Mouse (Mus musculus) frontal cortex, adult 2 months (tissue): Measurements from ENCODE around the gene A030005L19Rik. TPM values are rescaled to one million over a fixed set of nuclear protein-coding genes. Genes with fewer than 3 reads are reported as not detected.
"Not testable (repeated sequence)": the region's sequence is repeated elsewhere in the genome, so short reads cannot be mapped to it uniquely, and the experiment has no call there.

Source experiments
- DNase-seq, 2 experiments: peaks; one replicate each; pipeline ENCODE4 v3.0.0; 2022; ENCODE audit warnings: low spot score in 1 of 2; ENCODE audit errors: extremely low spot score in 1 of 2
- polyA plus RNA-seq: library from polyadenylated mRNA; depleted of rRNA; stranded (reverse); fragments of >200 nt; gene quantifications from 2 replicates; pipeline ENCODE4 v1.2.3, GENCODE M21; 2012; rRNA removed

The A030005L19Rik gene
- 1.5 and 2.2 TPM in 2 replicates for polyA plus RNA-seq

DNA sequence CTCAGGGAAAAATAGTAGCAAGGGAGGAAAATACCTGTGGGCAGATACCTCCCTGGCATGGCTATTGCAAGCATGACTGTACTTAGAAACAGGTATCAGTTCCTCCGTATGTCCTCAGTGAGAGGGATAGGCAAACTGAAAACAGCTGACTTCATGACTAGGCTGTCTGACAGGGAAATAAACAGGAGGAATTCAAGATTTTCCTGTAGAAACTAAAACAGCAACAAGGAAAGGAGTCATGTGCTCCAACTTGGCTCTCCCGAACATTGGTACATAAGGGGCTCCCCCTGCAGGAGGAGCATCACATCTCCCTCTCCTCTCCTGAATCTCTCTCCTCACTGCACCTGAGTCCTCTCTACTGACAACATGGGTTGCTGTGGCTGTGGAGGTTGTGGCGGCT is at the start of gene A030005L19Rik:
A030005L19Rik (plus strand) TSS at position 301 of the 400 bp plus-strand sequence.
- no peak for DNase-seq

DNA sequence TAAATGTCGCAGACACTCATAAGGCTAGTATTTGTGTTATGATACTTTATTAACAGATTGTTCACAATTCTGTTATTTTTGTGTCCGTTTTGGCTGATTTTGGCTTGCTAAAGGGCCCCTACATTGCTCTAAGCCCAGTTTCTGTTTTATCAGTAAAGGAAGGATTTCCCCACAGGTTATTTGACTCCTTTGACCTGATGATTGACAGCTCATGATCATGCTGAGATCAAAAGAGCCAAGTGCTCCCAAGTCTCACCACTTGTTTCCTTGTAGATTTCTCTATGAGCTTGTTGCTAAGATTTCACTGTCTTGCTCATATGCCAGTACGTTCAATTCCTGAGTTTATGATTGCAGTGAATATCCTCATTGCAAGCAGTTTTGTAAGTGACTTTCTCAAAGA is 42.9 kb upstream of the A030005L19Rik start:
- no peak for DNase-seq

DNA sequence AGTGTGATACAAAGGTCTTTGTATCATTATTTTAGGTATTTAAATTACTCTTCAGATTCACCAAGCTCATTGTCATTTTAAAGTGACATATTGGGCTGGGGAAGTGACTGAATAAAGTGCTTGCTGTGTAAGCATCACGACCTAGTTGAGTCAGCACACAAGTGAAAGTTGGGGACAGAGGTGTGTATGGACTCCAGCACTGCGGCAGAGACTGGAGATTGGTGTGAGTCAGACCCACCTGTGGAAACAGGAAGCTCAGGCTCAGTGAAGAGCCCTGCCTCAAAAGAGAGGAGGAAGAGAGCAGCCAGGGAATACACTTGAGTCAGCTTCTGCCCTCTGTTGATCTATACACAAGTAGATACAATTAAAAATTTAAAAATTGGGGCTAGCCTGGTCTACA is 34.0 kb upstream of the A030005L19Rik start:
- peak in 1 of 2 experiments; percentile 7 for DNase-seq

DNA sequence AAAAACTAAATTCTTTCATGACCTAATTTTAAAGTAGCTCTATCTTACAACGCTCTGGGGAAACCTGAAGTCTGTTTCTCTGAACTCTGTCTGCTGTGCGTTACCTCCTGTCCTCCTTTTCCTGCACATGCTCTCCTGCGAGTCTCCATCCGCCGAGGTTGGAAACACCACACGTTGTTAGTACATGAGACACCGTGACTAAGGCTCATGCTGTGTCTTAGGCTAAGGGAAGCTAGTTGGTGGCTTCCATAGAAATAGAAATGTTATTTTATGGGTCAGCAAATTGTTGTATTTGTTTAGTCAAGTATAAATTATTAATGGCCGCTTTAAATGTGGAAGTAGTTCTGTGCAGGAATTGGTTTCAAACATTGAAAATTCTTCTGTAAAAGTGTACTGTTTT is 32.9 kb upstream of the A030005L19Rik start:
- DNase-seq = peak in 1 of 2 experiments; percentile 12

- DNase-seq = no peak
Measured at GRCm38 (mm10) chr1:82893269-82893668, 19.9 kb upstream of the A030005L19Rik start.

- DNase-seq = no peak
Measured at GRCm38 (mm10) chr1:82900567-82900966, 12.6 kb upstream of the A030005L19Rik start.

- no peak for DNase-seq
Measured at GRCm38 (mm10) chr1:82901201-82901600, 11.9 kb upstream of the A030005L19Rik start.

DNA sequence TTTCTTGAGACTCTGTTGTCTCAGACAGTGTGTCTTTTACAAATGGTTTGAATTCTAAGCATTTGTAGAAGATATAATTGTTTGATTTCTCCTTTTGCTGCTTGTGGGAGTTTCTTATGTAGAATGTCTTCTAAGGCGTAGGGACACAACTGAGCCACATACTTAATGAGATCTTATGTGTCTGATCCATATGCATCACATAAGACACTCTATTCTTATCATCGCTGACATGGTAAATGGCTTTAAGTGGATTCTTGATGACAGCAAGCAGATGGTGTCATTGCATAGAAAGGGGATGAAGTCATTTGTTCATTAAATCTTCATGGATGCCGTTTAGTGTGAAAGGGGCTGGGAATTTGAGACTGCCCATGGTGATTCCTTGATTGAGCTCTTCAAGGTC is 7.2 kb upstream of the A030005L19Rik start:
- DNase-seq = no peak

GRCm38 (mm10) chr1:82913434-82913833 is 309 bp downstream of the A030005L19Rik start:
- DNase-seq = not testable (repeated sequence)

DNA sequence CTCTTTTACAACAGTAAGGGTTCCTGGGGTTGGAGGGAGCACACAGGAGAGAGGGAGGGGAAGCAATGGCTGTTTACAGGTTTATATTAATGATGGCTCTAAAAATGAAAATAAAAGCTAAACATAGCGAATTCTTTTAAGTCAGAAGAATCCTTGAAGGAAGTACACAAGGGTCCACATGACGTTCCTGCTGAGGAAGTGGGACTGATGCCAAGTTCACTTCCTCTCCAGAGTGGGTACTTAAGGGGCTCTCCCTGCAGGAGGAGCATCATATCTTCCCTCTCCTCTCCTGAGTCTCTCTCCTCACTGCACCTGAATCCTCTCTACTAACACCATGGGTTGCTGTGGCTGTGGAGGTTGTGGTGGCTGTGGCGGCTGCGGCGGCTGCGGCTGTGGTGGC is 11.5 kb downstream of the A030005L19Rik start, which contains the start of gene A030014E15Rik:
A030014E15Rik (plus strand) TSS at position 268 of the 400 bp plus-strand sequence.
- DNase-seq = no peak

DNA sequence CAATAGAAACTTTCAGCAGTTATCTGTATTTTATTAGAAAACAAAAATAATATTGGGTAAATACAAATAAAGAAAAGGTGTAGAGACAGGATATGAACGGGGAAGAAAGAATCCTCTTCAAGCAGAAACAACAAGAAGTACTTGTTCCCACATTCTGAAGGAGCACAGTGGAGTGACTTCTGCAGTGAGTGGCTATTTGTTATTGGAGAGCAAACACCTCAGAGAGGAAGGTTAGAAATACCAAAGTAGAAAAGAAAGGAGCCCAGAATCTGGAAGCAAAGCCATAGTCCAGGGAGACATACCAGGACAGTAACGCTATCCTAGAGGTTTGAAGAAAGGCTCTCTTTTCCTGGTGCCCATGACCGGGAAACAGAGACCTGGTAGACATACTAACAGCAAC is 17.4 kb downstream of the A030005L19Rik start:
- DNase-seq = not testable (repeated sequence)

- not testable (repeated sequence) for DNase-seq
Measured at GRCm38 (mm10) chr1:82931326-82931725, 18.2 kb downstream of the A030005L19Rik start, which contains the start of gene Gm6217. Gene Gm6217 (minus strand): TSS chr1:82931399.

- DNase-seq = no peak
Measured at GRCm38 (mm10) chr1:82938666-82939065, 25.5 kb downstream of the A030005L19Rik start.

GRCm38 (mm10) chr1:82942505-82942904 is 29.4 kb downstream of the A030005L19Rik start:
- not testable (repeated sequence) for DNase-seq

DNA sequence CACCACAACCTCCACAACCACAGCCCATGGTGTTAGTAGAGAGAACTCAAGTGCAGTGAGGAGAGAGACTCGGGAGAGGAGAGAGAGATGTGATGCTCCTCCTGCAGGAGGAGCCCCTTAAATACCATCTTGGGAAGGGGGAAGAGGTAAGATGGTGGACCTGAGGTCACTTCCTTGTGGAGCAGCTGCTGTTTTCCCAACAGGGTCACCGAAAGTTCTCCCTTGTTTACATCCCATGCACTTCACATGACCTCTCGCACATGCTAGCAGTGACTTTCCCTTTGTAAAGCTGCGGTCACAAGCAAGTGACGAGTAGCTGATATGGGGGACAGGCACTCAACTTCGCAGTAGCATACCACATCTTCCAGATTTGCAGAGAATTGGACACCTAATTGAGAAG is 30.2 kb downstream of the A030005L19Rik start, which contains the start of gene A030003K21Rik:
A030003K21Rik (minus strand) TSS at position 94 of the 400 bp plus-strand sequence.
- DNase-seq = not testable (repeated sequence)

- not testable (repeated sequence) for DNase-seq
Measured at GRCm38 (mm10) chr1:82946029-82946428, 32.9 kb downstream of the A030005L19Rik start.

GRCm38 (mm10) chr1:82948601-82949000 is 35.5 kb downstream of the A030005L19Rik start:
- no peak for DNase-seq

DNA sequence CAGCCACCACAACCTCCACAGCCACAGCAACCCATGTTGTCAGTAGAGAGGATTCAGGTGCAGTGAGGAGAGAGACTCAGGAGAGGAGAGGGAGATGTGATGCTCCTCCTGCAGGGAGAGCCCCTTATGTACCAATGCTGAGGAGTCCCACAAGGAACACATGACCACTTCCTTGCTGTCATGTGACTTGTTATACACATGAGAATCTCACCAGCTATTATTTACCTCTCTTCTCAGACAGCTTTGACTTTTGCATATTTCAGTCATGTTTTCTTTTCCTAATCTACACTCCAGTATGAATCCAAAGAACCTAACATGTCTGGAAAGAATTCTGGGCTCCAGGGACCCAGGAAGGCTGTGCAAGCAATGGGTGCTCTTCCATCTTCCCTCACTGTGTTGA is 42.8 kb downstream of the A030005L19Rik start, which contains the start of gene Gm7544:
Gm7544 (minus strand) TSS at position 101 of the 400 bp plus-strand sequence.
- not testable (repeated sequence) for DNase-seq

GRCm38 (mm10) chr1:82959870-82960385 is 46.8 kb downstream of the A030005L19Rik start, which contains the start of gene Gm47955:
Gene Gm47955 (plus strand): TSS chr1:82960286.
- no peak for DNase-seq
